25 mouse cellular contexts compared by ENCODE assay signal in the genomic region with DNA sequence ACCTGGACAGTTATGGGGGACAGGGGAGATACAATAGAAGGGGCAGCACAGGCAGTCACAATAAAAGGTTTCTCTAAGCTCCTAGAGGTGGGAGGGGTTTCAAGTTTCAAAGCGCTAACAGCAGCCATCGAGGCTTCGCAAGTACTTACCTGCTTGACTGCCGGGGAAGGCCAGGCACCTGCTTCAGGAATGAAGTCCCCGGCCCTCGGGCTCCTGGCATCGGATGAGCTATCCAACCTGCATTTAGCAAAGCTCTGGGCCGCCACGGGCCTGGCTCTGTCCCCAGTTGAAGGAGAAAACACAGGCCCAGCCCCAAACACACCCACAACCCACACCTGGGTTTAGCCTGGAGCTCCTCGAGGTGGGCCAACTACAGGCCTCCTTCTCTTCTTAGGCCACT. TPM values are rescaled to one million over a fixed set of nuclear protein-coding genes. Genes with fewer than 3 reads are reported as not detected.
"Had no signal": no experiment of that assay in that cellular context is flagged by ENCODE, and none has a peak within 500 bp of the region (broad histone marks: within the 10 kb centered on the region; RNA-seq: fewer than 3 reads in every experiment).

No protein-coding gene starts in this region.

- H3K36me3 ChIP-seq: limb, embryonic 12.5 days; liver, embryonic 12.5 days; liver, embryonic 15.5 days; midbrain, embryonic 12.5 days; neural tube, embryonic 13.5 days had no signal

- ATAC-seq: liver, embryonic 12.5 days; midbrain, embryonic 16.5 days had no signal

- H3K27ac ChIP-seq: kidney, postnatal 0 days; left cerebral cortex, adult 2 months; limb, embryonic 12.5 days; liver, embryonic 12.5 days; liver, embryonic 15.5 days; macrophage; midbrain, embryonic 12.5 days; neural tube, embryonic 13.5 days had no signal

- H3K9me3 ChIP-seq: limb, embryonic 12.5 days; liver, embryonic 12.5 days; liver, embryonic 15.5 days; midbrain, embryonic 12.5 days; neural tube, embryonic 13.5 days had no signal

- H3K4me2 ChIP-seq: limb, embryonic 12.5 days; liver, embryonic 12.5 days; liver, embryonic 15.5 days; midbrain, embryonic 12.5 days; neural tube, embryonic 13.5 days had no signal

- H3K4me3 ChIP-seq: left cerebral cortex, adult 2 months; limb, embryonic 12.5 days; liver, embryonic 12.5 days; liver, embryonic 15.5 days; midbrain, embryonic 12.5 days; myocyte; neural tube, embryonic 13.5 days had no signal

- DNase-seq: kidney, adult 2 months; kidney, postnatal 25 days; layer of hippocampus, postnatal 36 days; liver; lung, adult 18-20 months; lung, postnatal 14 days; retina, postnatal 1 day; right cerebral cortex, postnatal 25 days; spleen, adult 18-20 months; thymus, postnatal 25 days had no signal

- H3K9ac ChIP-seq: limb, embryonic 12.5 days; liver, embryonic 12.5 days; liver, embryonic 15.5 days; midbrain, embryonic 12.5 days; neural tube, embryonic 13.5 days had no signal

- H3K4me1 ChIP-seq: liver, embryonic 12.5 days; liver, embryonic 15.5 days had no signal

RNA-seq across cellular contexts. Expression of a gene that starts 0.7 kb away (rescaled TPM):
- polyA plus RNA-seq: liver, embryonic 15.5 days; macrophage; myocyte had no signal

RNA-seq across cellular contexts. Expression of a gene that starts 3.5 kb away (rescaled TPM):
- polyA plus RNA-seq: kidney, adult 2 months; kidney, embryonic 14.5 days; kidney, postnatal 0 days; large intestine, adult 2 months; limb, embryonic 12.5 days; liver, embryonic 12.5 days; liver, embryonic 15.5 days; lung, embryonic 16.5 days; macrophage; midbrain, embryonic 12.5 days; midbrain, embryonic 16.5 days; myocyte; neural tube, embryonic 13.5 days; thymus, postnatal 0 days; urinary bladder, adult 2 months had no signal

RNA-seq across cellular contexts. Expression of a gene that starts 10.0 kb away (rescaled TPM):
- polyA plus RNA-seq: kidney, adult 2 months; kidney, embryonic 14.5 days; kidney, postnatal 0 days; large intestine, adult 2 months; limb, embryonic 12.5 days; liver, embryonic 12.5 days; liver, embryonic 15.5 days; lung, embryonic 16.5 days; macrophage; midbrain, embryonic 12.5 days; midbrain, embryonic 16.5 days; myocyte; neural tube, embryonic 13.5 days; thymus, postnatal 0 days; urinary bladder, adult 2 months had no signal

RNA-seq across cellular contexts. Expression of a gene that starts 19.4 kb away (rescaled TPM):
- polyA plus RNA-seq: kidney, adult 2 months; kidney, embryonic 14.5 days; kidney, postnatal 0 days; large intestine, adult 2 months; limb, embryonic 12.5 days; liver, embryonic 12.5 days; liver, embryonic 15.5 days; lung, embryonic 16.5 days; macrophage; midbrain, embryonic 12.5 days; midbrain, embryonic 16.5 days; myocyte; neural tube, embryonic 13.5 days; thymus, postnatal 0 days; urinary bladder, adult 2 months had no signal

RNA-seq across cellular contexts. Expression of a gene that starts 24.2 kb away (rescaled TPM):
- polyA plus RNA-seq: kidney, adult 2 months; kidney, embryonic 14.5 days; kidney, postnatal 0 days; large intestine, adult 2 months; limb, embryonic 12.5 days; liver, embryonic 12.5 days; liver, embryonic 15.5 days; lung, embryonic 16.5 days; macrophage; midbrain, embryonic 12.5 days; midbrain, embryonic 16.5 days; myocyte; neural tube, embryonic 13.5 days; thymus, postnatal 0 days; urinary bladder, adult 2 months had no signal
